Mouse (Mus musculus): ENCODE data around the gene Abcd2. TPM values are rescaled to one million over a fixed set of nuclear protein-coding genes. Genes with fewer than 3 reads are reported as not detected.
A peak's percentile ranks its signal among the peaks of the same experiment; 100 is the strongest.

Gene Abcd2
- polyA plus RNA-seq, 1 experiment = 0.32 TPM

GRCm38 (mm10) chr15:91152592-91152991 is 39.0 kb downstream of the Abcd2 start:
- Histone ChIP-seq H3K36me3 (ENCODE audit: control insufficient read depth, insufficient read depth) (no peaks in the 10 kb centered on the region), H3K4me3 (ENCODE audit: insufficient read depth, poor library complexity, severe bottlenecking) (no peak overlapping the region), H3ac (ENCODE audit: control insufficient read depth, insufficient read length, low read depth) (no peak overlapping the region), H3K27me3 (ENCODE audit: control insufficient read depth, insufficient read depth, insufficient read length) (no peaks in the 10 kb centered on the region), H3K79me3 (ENCODE audit: low read depth) (no peaks in the 10 kb centered on the region), H3K79me2 (ENCODE audit: control insufficient read depth, insufficient read depth) (no peaks in the 10 kb centered on the region)
- no peak for TF ChIP-seq MYOD1 (IDR thresholded peaks at IDR 0.05; ENCODE audit: control insufficient read depth, insufficient read length, low read depth)
- peak; percentile 47 for TF ChIP-seq FOSL1 (IDR thresholded peaks at IDR 0.05; ENCODE audit: insufficient read depth, low read length, poor library complexity, severe bottlenecking)

- TF ChIP-seq MAX (IDR thresholded peaks at IDR 0.05) (no peak), CEBPB (IDR thresholded peaks at IDR 0.05; ENCODE audit: low read depth) (no peak), FOSL1 (IDR thresholded peaks at IDR 0.05; ENCODE audit: insufficient read depth, low read length, poor library complexity, severe bottlenecking) (no peak), MYOD1 (IDR thresholded peaks at IDR 0.05; ENCODE audit: control insufficient read depth, insufficient read length, low read depth) (no peak), USF1 (IDR thresholded peaks at IDR 0.05; ENCODE audit: low read depth) (no peak), CTCF (IDR thresholded peaks at IDR 0.05; ENCODE audit: control insufficient read depth, insufficient read depth, insufficient read length) (no peak), MYOG (IDR thresholded peaks at IDR 0.05; ENCODE audit: control insufficient read depth, extremely low read depth, insufficient read length) (no peak)
- no peak overlapping the region for H3K4me3 ChIP-seq (ENCODE audit: insufficient read depth, poor library complexity, severe bottlenecking)
- H3ac ChIP-seq (ENCODE audit: control insufficient read depth, insufficient read length, low read depth) = no peak overlapping the region
- H3K27me3 ChIP-seq (ENCODE audit: control insufficient read depth, insufficient read depth, insufficient read length) = no peaks in the 10 kb centered on the region
- H3K79me2 ChIP-seq (ENCODE audit: control insufficient read depth, insufficient read depth) = no peaks in the 10 kb centered on the region
- no peaks in the 10 kb centered on the region for H3K36me3 ChIP-seq (ENCODE audit: control insufficient read depth, insufficient read depth)
- no peaks in the 10 kb centered on the region for H3K79me3 ChIP-seq (ENCODE audit: low read depth)
These were observed 67.0 kb downstream of the Abcd2 start for GRCm38 (mm10) chr15:91124584-91124983.

GRCm38 (mm10) chr15:91112555-91113209 is 78.9 kb downstream of the Abcd2 start:
- TF ChIP-seq FOSL1 (IDR thresholded peaks at IDR 0.05; ENCODE audit: insufficient read depth, low read length, poor library complexity, severe bottlenecking) (no peak), MYOD1 (IDR thresholded peaks at IDR 0.05; ENCODE audit: control insufficient read depth, insufficient read length, low read depth) (no peak), MYOG (IDR thresholded peaks at IDR 0.05; ENCODE audit: control insufficient read depth, extremely low read depth, insufficient read length) (no peak), USF1 (IDR thresholded peaks at IDR 0.05; ENCODE audit: low read depth) (no peak), MAX (IDR thresholded peaks at IDR 0.05) (no peak), CTCF (IDR thresholded peaks at IDR 0.05; ENCODE audit: control insufficient read depth, insufficient read depth, insufficient read length) (no peak), CEBPB (IDR thresholded peaks at IDR 0.05; ENCODE audit: low read depth) (no peak)
- H3K36me3 ChIP-seq (ENCODE audit: control insufficient read depth, insufficient read depth) = no peaks in the 10 kb centered on the region
- H3K4me3 ChIP-seq (ENCODE audit: insufficient read depth, poor library complexity, severe bottlenecking) = no peak overlapping the region
- H3K27me3 ChIP-seq (ENCODE audit: control insufficient read depth, insufficient read depth, insufficient read length) = no peaks in the 10 kb centered on the region
- no peak overlapping the region for H3ac ChIP-seq (ENCODE audit: control insufficient read depth, insufficient read length, low read depth)
- no peaks in the 10 kb centered on the region for H3K79me3 ChIP-seq (ENCODE audit: low read depth)
- H3K79me2 ChIP-seq (ENCODE audit: control insufficient read depth, insufficient read depth) = no peaks in the 10 kb centered on the region

- Histone ChIP-seq H3K79me2 (ENCODE audit: control insufficient read depth, insufficient read depth) (no peaks in the 10 kb centered on the region), H3K36me3 (ENCODE audit: control insufficient read depth, insufficient read depth) (no peaks in the 10 kb centered on the region), H3K27me3 (ENCODE audit: control insufficient read depth, insufficient read depth, insufficient read length) (no peaks in the 10 kb centered on the region), H3K79me3 (ENCODE audit: low read depth) (no peaks in the 10 kb centered on the region), H3K4me3 (ENCODE audit: insufficient read depth, poor library complexity, severe bottlenecking) (no peak overlapping the region), H3ac (ENCODE audit: control insufficient read depth, insufficient read length, low read depth) (no peak overlapping the region)
- TF ChIP-seq CEBPB (IDR thresholded peaks at IDR 0.05; ENCODE audit: low read depth) = no peak
- no peak for TF ChIP-seq CTCF (IDR thresholded peaks at IDR 0.05; ENCODE audit: control insufficient read depth, insufficient read depth, insufficient read length)
- TF ChIP-seq FOSL1 (IDR thresholded peaks at IDR 0.05; ENCODE audit: insufficient read depth, low read length, poor library complexity, severe bottlenecking) = no peak
These were observed 83.4 kb downstream of the Abcd2 start for GRCm38 (mm10) chr15:91108102-91108659.

DNA sequence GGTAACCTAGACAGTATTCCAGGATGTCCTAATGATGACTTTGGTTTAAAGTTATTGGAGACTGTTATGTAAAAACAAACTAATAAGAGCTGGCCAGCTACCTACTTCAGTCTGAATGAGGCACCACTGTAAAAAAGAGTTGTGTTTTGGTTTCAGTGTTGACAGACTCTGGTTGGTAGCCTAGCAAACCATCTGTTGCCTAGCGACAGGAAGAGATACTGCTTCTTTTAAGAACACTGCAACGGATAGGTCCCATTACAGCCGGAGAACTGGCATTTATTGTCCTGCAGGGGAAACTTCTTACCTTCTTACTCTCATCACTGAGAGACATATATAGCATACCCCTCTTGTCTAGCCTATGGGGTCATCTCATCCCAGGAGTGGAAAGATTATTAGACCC is 86.7 kb downstream of the Abcd2 start:
- no peak overlapping the region for H3ac ChIP-seq (ENCODE audit: control insufficient read depth, insufficient read length, low read depth)
- H3K79me2 ChIP-seq (ENCODE audit: control insufficient read depth, insufficient read depth) = no peaks in the 10 kb centered on the region
- TF ChIP-seq CEBPB (IDR thresholded peaks at IDR 0.05; ENCODE audit: low read depth) (no peak), USF1 (IDR thresholded peaks at IDR 0.05; ENCODE audit: low read depth) (no peak), FOSL1 (IDR thresholded peaks at IDR 0.05; ENCODE audit: insufficient read depth, low read length, poor library complexity, severe bottlenecking) (no peak), CTCF (IDR thresholded peaks at IDR 0.05; ENCODE audit: control insufficient read depth, insufficient read depth, insufficient read length) (no peak), MYOD1 (IDR thresholded peaks at IDR 0.05; ENCODE audit: control insufficient read depth, insufficient read length, low read depth) (no peak), MYOG (IDR thresholded peaks at IDR 0.05; ENCODE audit: control insufficient read depth, extremely low read depth, insufficient read length) (no peak), MAX (IDR thresholded peaks at IDR 0.05) (no peak)
- H3K36me3 ChIP-seq (ENCODE audit: control insufficient read depth, insufficient read depth) = no peaks in the 10 kb centered on the region
- no peaks in the 10 kb centered on the region for H3K27me3 ChIP-seq (ENCODE audit: control insufficient read depth, insufficient read depth, insufficient read length)
- no peaks in the 10 kb centered on the region for H3K79me3 ChIP-seq (ENCODE audit: low read depth)
- no peak overlapping the region for H3K4me3 ChIP-seq (ENCODE audit: insufficient read depth, poor library complexity, severe bottlenecking)

DNA sequence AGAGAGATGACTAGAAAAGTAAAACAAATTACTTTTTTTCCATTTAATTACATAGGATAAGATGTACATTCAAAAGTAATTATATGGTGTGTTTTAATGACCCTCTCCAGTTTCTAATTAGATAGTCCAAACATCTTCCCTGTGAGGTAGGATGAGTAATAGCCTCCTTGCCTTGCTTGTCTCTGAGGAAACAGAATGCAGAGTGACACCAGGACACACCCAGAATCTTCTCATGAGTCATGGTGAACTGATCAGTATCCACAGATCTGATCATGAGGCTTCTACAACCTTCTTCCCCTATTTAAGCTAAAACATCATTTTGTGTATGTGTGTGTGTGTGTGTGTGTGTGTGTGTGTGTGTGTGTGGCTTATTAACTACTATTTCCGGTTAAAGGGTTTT is 87.3 kb downstream of the Abcd2 start:
- Histone ChIP-seq H3K79me3 (ENCODE audit: low read depth) (no peaks in the 10 kb centered on the region), H3K4me3 (ENCODE audit: insufficient read depth, poor library complexity, severe bottlenecking) (no peak overlapping the region), H3K27me3 (ENCODE audit: control insufficient read depth, insufficient read depth, insufficient read length) (no peaks in the 10 kb centered on the region), H3K79me2 (ENCODE audit: control insufficient read depth, insufficient read depth) (no peaks in the 10 kb centered on the region), H3K36me3 (ENCODE audit: control insufficient read depth, insufficient read depth) (no peaks in the 10 kb centered on the region), H3ac (ENCODE audit: control insufficient read depth, insufficient read length, low read depth) (no peak overlapping the region)
- TF ChIP-seq CEBPB (IDR thresholded peaks at IDR 0.05; ENCODE audit: low read depth) (no peak), FOSL1 (IDR thresholded peaks at IDR 0.05; ENCODE audit: insufficient read depth, low read length, poor library complexity, severe bottlenecking) (peak; percentile 51)

Measured in C2C12 (cell line).